Mouse (Mus musculus): ENCODE measurements around the gene Sowahc. TPM values are rescaled to one million over a fixed set of nuclear protein-coding genes. Genes with fewer than 3 reads are reported as not detected.

The Sowahc gene
- polyA plus RNA-seq, 1 experiment: not detected

DNA sequence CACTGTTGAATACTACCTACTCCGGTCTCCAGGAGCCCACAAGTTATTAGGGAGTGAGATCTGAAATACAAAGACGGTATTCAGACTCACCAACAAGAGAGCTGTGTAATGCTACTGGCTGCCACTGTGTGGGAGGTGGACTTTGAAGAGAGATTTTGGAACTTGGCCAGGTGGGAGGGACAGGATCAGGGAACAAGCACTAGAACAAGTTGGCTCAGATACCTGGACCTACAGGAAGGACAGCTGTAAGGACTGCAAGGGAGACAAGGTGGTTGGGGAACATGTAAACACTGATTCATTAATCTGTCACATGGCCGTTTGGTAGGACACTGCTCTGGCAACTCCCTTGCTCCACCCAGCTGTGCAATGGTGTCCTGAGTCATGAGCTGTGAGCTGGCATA, 19.4 kb downstream of the Sowahc start:
- Histone ChIP-seq H3K27me3 (ENCODE audit: control insufficient read depth) (no peaks in the 10 kb centered on the region), H3K36me3 (ENCODE audit: control insufficient read depth) (no peaks in the 10 kb centered on the region), H3K4me3 (replicated peaks) (no peak overlapping the region), H3K4me1 (ENCODE audit: control insufficient read depth) (no peaks in the 10 kb centered on the region), H3K9me3 (ENCODE audit: control insufficient read depth, low read length) (peaks cover 7% of the 10 kb centered on the region; the same call in 1 of the 2 replicates)
- no peak for TF ChIP-seq GATA1 (IDR thresholded peaks at IDR 0.05; ENCODE audit: low read length)
- no peak for TF ChIP-seq TAL1 (IDR thresholded peaks at IDR 0.05; ENCODE audit: low read length)

DNA sequence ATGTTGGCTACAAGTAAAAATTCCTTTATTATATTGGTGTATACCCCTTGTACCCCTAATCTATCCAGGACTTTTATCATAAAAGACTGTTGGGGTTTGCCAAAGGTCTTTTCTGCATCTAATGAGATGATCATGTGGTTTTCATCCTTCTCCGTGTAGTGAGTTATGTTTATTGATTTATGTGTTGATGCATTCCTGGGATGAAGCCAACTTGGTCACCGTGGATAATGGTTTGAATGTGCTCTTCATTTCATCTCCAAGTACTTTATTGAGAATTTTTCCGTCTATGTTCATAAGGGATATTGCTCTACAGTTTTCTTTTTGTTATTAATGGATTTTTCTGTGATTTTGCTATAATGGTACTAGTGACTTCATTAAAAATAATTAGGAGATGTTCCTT, 27.8 kb downstream of the Sowahc start:
- Histone ChIP-seq H3K36me3 (ENCODE audit: control insufficient read depth) (no peaks in the 10 kb centered on the region), H3K4me3 (replicated peaks) (no peak overlapping the region), H3K9me3 (ENCODE audit: control insufficient read depth, low read length) (no peaks in the 10 kb centered on the region), H3K27me3 (ENCODE audit: control insufficient read depth) (no peaks in the 10 kb centered on the region), H3K4me1 (ENCODE audit: control insufficient read depth) (no peaks in the 10 kb centered on the region)
- TF ChIP-seq GATA1 (IDR thresholded peaks at IDR 0.05; ENCODE audit: low read length) (no peak), TAL1 (IDR thresholded peaks at IDR 0.05; ENCODE audit: low read length) (no peak)

- H3K4me1 ChIP-seq (ENCODE audit: control insufficient read depth): no peaks in the 10 kb centered on the region
- no peak overlapping the region for H3K4me3 ChIP-seq (replicated peaks)
Measured at GRCm38 (mm10) chr10:59250679-59251078, 28.9 kb downstream of the Sowahc start.

DNA sequence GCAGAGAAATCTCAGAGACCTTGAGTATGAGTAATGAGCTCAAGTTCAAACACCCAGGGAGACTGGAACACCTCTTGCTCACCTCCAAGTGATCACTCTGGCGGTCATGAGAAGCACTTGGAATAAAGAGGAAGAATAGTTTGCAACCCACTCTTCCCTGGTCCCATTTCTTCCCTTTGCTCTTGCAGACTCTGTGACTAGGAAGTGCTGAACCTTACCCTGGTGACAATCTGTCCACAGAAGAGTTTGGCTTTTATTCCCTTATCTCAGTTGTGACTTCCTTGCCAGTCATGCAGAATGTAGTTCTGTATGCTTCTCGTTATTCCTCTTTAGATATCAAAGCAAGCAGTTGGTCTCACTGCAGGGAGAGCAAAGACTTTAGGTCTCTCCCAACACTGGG, 30.2 kb downstream of the Sowahc start:
- no peaks in the 10 kb centered on the region for H3K9me3 ChIP-seq (ENCODE audit: control insufficient read depth, low read length)
- H3K4me3 ChIP-seq (replicated peaks): no peak overlapping the region
- TF ChIP-seq TAL1 (IDR thresholded peaks at IDR 0.05; ENCODE audit: low read length): no peak
- no peak for TF ChIP-seq GATA1 (IDR thresholded peaks at IDR 0.05; ENCODE audit: low read length)
- no peaks in the 10 kb centered on the region for H3K27me3 ChIP-seq (ENCODE audit: control insufficient read depth)
- H3K36me3 ChIP-seq (ENCODE audit: control insufficient read depth): no peaks in the 10 kb centered on the region
- H3K4me1 ChIP-seq (ENCODE audit: control insufficient read depth): no peaks in the 10 kb centered on the region

More at GRCm38 (mm10) chr10:59250679-59251078, 28.9 kb downstream of the Sowahc start:
- no peaks in the 10 kb centered on the region for H3K9me3 ChIP-seq (ENCODE audit: control insufficient read depth, low read length)
- TF ChIP-seq TAL1 (IDR thresholded peaks at IDR 0.05; ENCODE audit: low read length) (no peak), GATA1 (IDR thresholded peaks at IDR 0.05; ENCODE audit: low read length) (no peak)
- no peaks in the 10 kb centered on the region for H3K27me3 ChIP-seq (ENCODE audit: control insufficient read depth)
- no peaks in the 10 kb centered on the region for H3K36me3 ChIP-seq (ENCODE audit: control insufficient read depth)

- H3K36me3 ChIP-seq (ENCODE audit: control insufficient read depth): no peaks in the 10 kb centered on the region
- H3K27me3 ChIP-seq (ENCODE audit: control insufficient read depth): no peaks in the 10 kb centered on the region
- TF ChIP-seq TAL1 (IDR thresholded peaks at IDR 0.05; ENCODE audit: low read length): no peak
- no peak overlapping the region for H3K4me3 ChIP-seq (replicated peaks)
- no peaks in the 10 kb centered on the region for H3K4me1 ChIP-seq (ENCODE audit: control insufficient read depth)
- H3K9me3 ChIP-seq (ENCODE audit: control insufficient read depth, low read length): no peaks in the 10 kb centered on the region
Measured at GRCm38 (mm10) chr10:59252396-59252795, 30.6 kb downstream of the Sowahc start.

DNA sequence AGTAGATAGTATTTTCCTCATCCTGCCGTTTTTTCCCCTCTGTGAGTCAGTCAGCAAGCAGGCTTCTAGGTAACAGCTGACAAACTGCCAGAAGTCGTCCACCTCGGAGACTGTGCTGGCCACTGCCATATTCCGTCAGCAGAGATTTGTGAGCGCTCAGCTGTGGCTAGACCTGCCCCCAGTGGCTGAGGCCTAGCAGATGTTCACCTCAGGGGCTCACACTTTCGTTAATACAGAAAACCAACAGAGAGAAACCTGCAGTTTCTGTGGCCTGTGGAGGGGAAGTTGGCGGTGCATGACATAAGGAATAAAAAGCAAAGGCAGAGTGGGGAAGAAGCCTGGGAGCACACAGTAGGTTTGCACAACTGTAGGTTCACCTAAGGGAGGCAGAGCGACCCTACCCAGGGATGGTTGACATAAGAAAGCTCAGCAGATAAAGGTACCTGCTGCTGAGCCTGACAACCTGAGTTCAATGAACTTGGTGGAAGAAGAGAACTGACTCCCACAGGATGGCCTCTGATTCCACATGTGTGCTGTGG, 31.9 kb downstream of the Sowahc start:
- no peak overlapping the region for H3K4me3 ChIP-seq (replicated peaks)
- H3K27me3 ChIP-seq (ENCODE audit: control insufficient read depth): no peaks in the 10 kb centered on the region
- H3K9me3 ChIP-seq (ENCODE audit: control insufficient read depth, low read length): no peaks in the 10 kb centered on the region
- H3K4me1 ChIP-seq (ENCODE audit: control insufficient read depth): no peaks in the 10 kb centered on the region
- TF ChIP-seq GATA1 (IDR thresholded peaks at IDR 0.05; ENCODE audit: low read length) (no peak), TAL1 (IDR thresholded peaks at IDR 0.05; ENCODE audit: low read length) (no peak)
- H3K36me3 ChIP-seq (ENCODE audit: control insufficient read depth): no peaks in the 10 kb centered on the region

GRCm38 (mm10) chr10:59256533-59256932, 34.8 kb downstream of the Sowahc start:
- Histone ChIP-seq H3K27me3 (ENCODE audit: control insufficient read depth) (no peaks in the 10 kb centered on the region), H3K4me1 (ENCODE audit: control insufficient read depth) (no peaks in the 10 kb centered on the region), H3K4me3 (replicated peaks) (no peak overlapping the region), H3K9me3 (ENCODE audit: control insufficient read depth, low read length) (no peaks in the 10 kb centered on the region), H3K36me3 (ENCODE audit: control insufficient read depth) (no peaks in the 10 kb centered on the region)
- TF ChIP-seq GATA1 (IDR thresholded peaks at IDR 0.05; ENCODE audit: low read length): no peak
- no peak for TF ChIP-seq TAL1 (IDR thresholded peaks at IDR 0.05; ENCODE audit: low read length)

DNA sequence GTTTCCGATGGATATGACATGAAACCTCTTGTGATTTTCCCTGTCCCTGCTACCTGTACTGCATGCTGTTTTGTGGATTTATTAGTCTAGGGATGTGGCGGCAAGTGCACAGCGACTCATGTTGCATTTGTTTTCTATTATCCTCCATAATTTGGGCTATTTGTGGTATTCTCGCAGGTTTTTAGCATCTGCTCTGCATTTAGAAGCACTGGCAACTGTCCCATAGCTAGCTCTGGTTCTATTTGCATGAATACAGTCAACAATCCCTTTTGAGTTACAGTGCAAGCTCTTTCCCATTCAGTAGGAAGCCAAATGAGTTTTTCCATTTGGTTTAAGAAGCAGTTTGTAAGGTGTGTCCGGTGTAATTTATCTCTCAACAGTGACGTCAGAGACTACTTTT, 37.8 kb downstream of the Sowahc start:
- no peaks in the 10 kb centered on the region for H3K9me3 ChIP-seq (ENCODE audit: control insufficient read depth, low read length)
- H3K4me3 ChIP-seq (replicated peaks): no peak overlapping the region
- TF ChIP-seq GATA1 (IDR thresholded peaks at IDR 0.05; ENCODE audit: low read length) (no peak), TAL1 (IDR thresholded peaks at IDR 0.05; ENCODE audit: low read length) (no peak)
- no peaks in the 10 kb centered on the region for H3K4me1 ChIP-seq (ENCODE audit: control insufficient read depth)
- no peaks in the 10 kb centered on the region for H3K36me3 ChIP-seq (ENCODE audit: control insufficient read depth)
- no peaks in the 10 kb centered on the region for H3K27me3 ChIP-seq (ENCODE audit: control insufficient read depth)

DNA sequence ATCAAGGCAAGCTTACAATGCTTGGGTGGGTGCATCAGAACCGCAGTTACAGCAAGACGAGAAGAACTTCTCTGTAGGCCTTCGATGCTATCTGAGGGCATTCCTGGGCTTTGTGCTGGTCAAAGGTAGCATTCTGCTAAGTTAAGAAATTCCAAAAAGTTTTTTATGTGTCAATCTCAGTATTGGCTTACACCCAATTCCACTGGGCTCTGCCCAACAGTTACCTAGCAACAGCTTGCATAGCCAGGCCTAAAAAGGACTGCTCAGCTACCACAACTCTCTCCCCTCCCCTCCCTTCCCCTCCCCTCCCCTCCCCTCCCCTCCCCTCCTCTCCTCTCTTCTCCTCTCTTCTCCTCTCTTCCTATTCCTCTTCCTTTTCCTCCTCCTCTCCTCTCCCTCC, 39.9 kb downstream of the Sowahc start:
- Histone ChIP-seq H3K4me3 (replicated peaks) (no peak overlapping the region), H3K27me3 (ENCODE audit: control insufficient read depth) (no peaks in the 10 kb centered on the region), H3K36me3 (ENCODE audit: control insufficient read depth) (no peaks in the 10 kb centered on the region), H3K4me1 (ENCODE audit: control insufficient read depth) (peaks cover 2% of the 10 kb centered on the region), H3K9me3 (ENCODE audit: control insufficient read depth, low read length) (no peaks in the 10 kb centered on the region)
- TF ChIP-seq TAL1 (IDR thresholded peaks at IDR 0.05; ENCODE audit: low read length) (no peak), GATA1 (IDR thresholded peaks at IDR 0.05; ENCODE audit: low read length) (no peak)

DNA sequence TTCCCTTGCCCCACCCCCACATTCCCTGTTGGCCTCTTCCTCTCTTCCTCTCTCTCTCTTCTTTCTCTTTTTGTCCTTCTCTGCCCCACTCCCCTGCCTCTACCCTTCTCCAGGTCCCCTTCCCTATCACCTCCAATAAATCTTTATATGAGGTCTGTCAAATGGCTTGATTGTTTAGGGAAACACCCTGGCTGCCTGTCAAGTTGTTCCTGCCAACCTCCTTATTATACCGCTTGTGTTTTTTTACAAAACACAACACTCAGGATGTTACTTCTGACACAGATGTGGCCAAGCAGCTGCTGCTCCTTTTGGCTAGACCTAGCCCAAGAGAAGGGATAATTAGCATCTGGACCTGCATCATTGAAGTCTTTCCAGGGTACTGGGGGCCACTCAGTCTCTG, 40.3 kb downstream of the Sowahc start:
- Histone ChIP-seq H3K9me3 (ENCODE audit: control insufficient read depth, low read length) (no peaks in the 10 kb centered on the region), H3K36me3 (ENCODE audit: control insufficient read depth) (no peaks in the 10 kb centered on the region), H3K27me3 (ENCODE audit: control insufficient read depth) (no peaks in the 10 kb centered on the region), H3K4me1 (ENCODE audit: control insufficient read depth) (peaks cover 2% of the 10 kb centered on the region), H3K4me3 (replicated peaks) (no peak overlapping the region)
- TF ChIP-seq GATA1 (IDR thresholded peaks at IDR 0.05; ENCODE audit: low read length): no peak
- no peak for TF ChIP-seq TAL1 (IDR thresholded peaks at IDR 0.05; ENCODE audit: low read length)

All from erythroblast, embryonic 14.5 days (primary cell).